Mouse (Mus musculus) spleen, adult 2 months (tissue): ENCODE results near the gene Erich4.

ENCODE experiments used
- CTCF ChIP-seq: fragments of 200-500 bp; IDR thresholded peaks from 2 replicates; pipeline ENCODE4 v1.5.1; 2011; ENCODE audit warnings: mild to moderate bottlenecking, inconsistent platforms; ENCODE audit not compliant: insufficient read depth, insufficient read length, insufficient replicate concordance; ENCODE audit errors: extremely low read depth
- POLR2A ChIP-seq: fragments of 200-500 bp; IDR thresholded peaks from 2 replicates; pipeline ENCODE4 v1.6.1; 2011; ENCODE audit warnings: low read depth, low read length, inconsistent platforms

DNA sequence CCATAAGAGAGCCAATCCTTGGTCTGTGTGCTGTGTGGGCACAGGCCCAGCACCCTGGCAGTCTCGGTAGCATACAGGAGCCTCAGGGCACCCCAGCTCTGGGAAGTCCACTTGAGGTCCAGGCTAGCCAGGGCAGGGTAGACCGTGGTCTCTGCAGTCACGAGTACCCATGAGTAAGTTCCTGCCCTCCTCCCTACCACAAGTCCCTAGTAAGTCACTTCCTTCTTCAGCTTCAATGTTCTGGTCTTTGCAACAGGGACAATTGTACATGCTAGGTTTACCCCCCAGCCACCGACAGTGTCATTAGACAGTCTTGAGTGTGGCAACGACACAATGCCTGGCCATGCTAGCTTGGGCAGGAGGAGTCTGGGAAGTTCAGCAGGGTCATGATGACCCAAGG, 17.0 kb upstream of the Erich4 start:
- TF ChIP-seq CTCF: no peak
- no peak for TF ChIP-seq POLR2A
